In genomic region chr1:91799323-91799722, GRCm38 (mm10) we compare ENCODE assay signal across 17 mouse cellular contexts. TPM values are rescaled to one million over a fixed set of nuclear protein-coding genes. Genes with fewer than 3 reads are reported as not detected.
DNase-seq lines count a peak whose midpoint lies in the region; ATAC-seq and TF ChIP-seq lines count a peak whose summit lies in the region.
"Had no signal": no experiment of that assay in that cellular context is flagged by ENCODE, and none has a peak within 500 bp of the region (broad histone marks: within the 10 kb centered on the region; RNA-seq: fewer than 3 reads in every experiment).

No protein-coding gene starts in this region.

- DNase-seq in lung, embryonic 14.5 days = peak; percentile 31
- no peak for DNase-seq in lung, postnatal 4 days
- DNase-seq in embryo, embryonic 9.5 days (ENCODE audit: extremely low spot score) = peak; percentile 71
- DNase-seq in embryonic facial prominence, embryonic 14.5 days (ENCODE audit: low spot score) = no peak
- DNase-seq in Muller cell, postnatal 12 days (ENCODE audit: inconsistent ontology term) = no peak
- DNase-seq in ovary, postnatal 10 days (ENCODE audit: low spot score) = no peak
- DNase-seq: adrenal gland, postnatal 14 days; cerebellum, adult 9-11 months; heart, adult 2 months; kidney, postnatal 14 days; midbrain, embryonic 14.5 days had no signal

- ATAC-seq in lung, embryonic 14.5 days (ENCODE audit: insufficient read depth) = no peak
- no peak for ATAC-seq in embryonic facial prominence, embryonic 14.5 days (ENCODE audit: low read depth)
- ATAC-seq: CD4-positive, CD25-positive, alpha-beta regulatory T cell, adult 4 months; forebrain, embryonic 15.5 days had no signal

- no peak overlapping the region for H3K9ac ChIP-seq in lung, embryonic 14.5 days
- no peak overlapping the region for H3K9ac ChIP-seq in embryonic facial prominence, embryonic 14.5 days (ENCODE audit: low read depth, low read length)
- H3K9ac ChIP-seq: forebrain, embryonic 15.5 days; hindbrain, embryonic 15.5 days; liver, embryonic 15.5 days had no signal

- no peak for TF ChIP-seq CTCF in lung, embryonic 14.5 days (IDR thresholded peaks at IDR 0.05; ENCODE audit: low read depth)

- peak overlapping the region; percentile 76 for H3K4me2 ChIP-seq in lung, embryonic 14.5 days
- peak overlapping the region; percentile 88 for H3K4me2 ChIP-seq in embryonic facial prominence, embryonic 14.5 days (ENCODE audit: low read depth, low read length)
- peak overlapping the region; percentile 30 for H3K4me2 ChIP-seq in myocyte (ENCODE audit: low read depth)
- H3K4me2 ChIP-seq: forebrain, embryonic 15.5 days; hindbrain, embryonic 15.5 days; liver, embryonic 15.5 days had no signal

- H3K36me3 ChIP-seq in lung, embryonic 14.5 days (ENCODE audit: insufficient read depth) = no peaks in the 10 kb centered on the region
- H3K36me3 ChIP-seq in embryonic facial prominence, embryonic 14.5 days (ENCODE audit: control insufficient read depth, insufficient read depth, low read length) = no peaks in the 10 kb centered on the region
- H3K36me3 ChIP-seq in myocyte (ENCODE audit: control insufficient read depth, insufficient read depth) = no peaks in the 10 kb centered on the region
- H3K36me3 ChIP-seq: forebrain, embryonic 15.5 days; hindbrain, embryonic 15.5 days; liver, embryonic 15.5 days had no signal

- peaks cover 44% of the 10 kb centered on the region for H3K27me3 ChIP-seq in lung, embryonic 14.5 days (ENCODE audit: insufficient read depth, low read length)
- peaks cover 33% of the 10 kb centered on the region for H3K27me3 ChIP-seq in embryonic facial prominence, embryonic 14.5 days (replicated peaks; ENCODE audit: control insufficient read depth, insufficient read depth, low read length)
- H3K27me3 ChIP-seq in myocyte (ENCODE audit: control insufficient read depth, insufficient read depth, insufficient read length) = no peaks in the 10 kb centered on the region

- peaks cover 25% of the 10 kb centered on the region for H3K79me2 ChIP-seq in myocyte (ENCODE audit: control insufficient read depth, insufficient read depth)

- no peaks in the 10 kb centered on the region for H3K9me3 ChIP-seq in lung, embryonic 14.5 days (ENCODE audit: low read depth, low read length)
- no peaks in the 10 kb centered on the region for H3K9me3 ChIP-seq in embryonic facial prominence, embryonic 14.5 days (ENCODE audit: control insufficient read depth, low read length)
- H3K9me3 ChIP-seq: forebrain, embryonic 15.5 days; hindbrain, embryonic 15.5 days; liver, embryonic 15.5 days had no signal

- TF ChIP-seq POLR2A in myocyte (IDR thresholded peaks at IDR 0.05; ENCODE audit: insufficient read length, low read depth) = no peak

- H3K4me1 ChIP-seq in lung, embryonic 14.5 days (ENCODE audit: insufficient read depth) = no peaks in the 10 kb centered on the region
- peaks cover 8% of the 10 kb centered on the region for H3K4me1 ChIP-seq in embryonic facial prominence, embryonic 14.5 days (ENCODE audit: control insufficient read depth, insufficient read depth, low read length)
- H3K4me1 ChIP-seq: liver, embryonic 15.5 days had no signal

- no peak overlapping the region for H3ac ChIP-seq in myocyte (ENCODE audit: control insufficient read depth, insufficient read length)

- 48% methylated on average over 3 of the region's 3 CpGs for WGBS in lung, embryonic 14.5 days
- WGBS in embryonic facial prominence, embryonic 14.5 days = 44% methylated on average over 3 of the region's 3 CpGs

- no peak overlapping the region for H3K4me3 ChIP-seq in lung, embryonic 14.5 days (ENCODE audit: low read depth, low read length)
- H3K4me3 ChIP-seq in embryonic facial prominence, embryonic 14.5 days (ENCODE audit: low read depth, low read length) = no peak overlapping the region
- H3K4me3 ChIP-seq in myocyte = no peak overlapping the region
- H3K4me3 ChIP-seq: forebrain, embryonic 15.5 days; heart, adult 2 months; hindbrain, embryonic 15.5 days; liver, embryonic 15.5 days had no signal

- no peak overlapping the region for H3K27ac ChIP-seq in lung, embryonic 14.5 days (ENCODE audit: low read depth)
- H3K27ac ChIP-seq in embryonic facial prominence, embryonic 14.5 days (replicated peaks; ENCODE audit: low read depth, low read length) = no peak overlapping the region
- H3K27ac ChIP-seq: forebrain, embryonic 15.5 days; heart, adult 2 months; hindbrain, embryonic 15.5 days; liver, embryonic 15.5 days; macrophage had no signal

TF ChIP-seq in myocyte, 11 proteins besides CTCF, POLR2A, EP300 and RAD21:
- TF ChIP-seq E2F4 (IDR thresholded peaks at IDR 0.05; ENCODE audit: insufficient read depth) (no peak), MYOD1 (IDR thresholded peaks at IDR 0.05; ENCODE audit: control insufficient read depth in 1 of 3, insufficient read length in 2 of 3, low read depth in 2 of 3) (no peak), MAX (IDR thresholded peaks at IDR 0.05; ENCODE audit: low read depth) (no peak), CEBPB (IDR thresholded peaks at IDR 0.05; ENCODE audit: insufficient read depth, poor library complexity, severe bottlenecking) (no peak), USF1 (IDR thresholded peaks at IDR 0.05; ENCODE audit: low read depth) (no peak), REST (IDR thresholded peaks at IDR 0.05; ENCODE audit: insufficient read depth, insufficient read length) (no peak), SRF (IDR thresholded peaks at IDR 0.05; ENCODE audit: control insufficient read depth, insufficient read length, low read depth) (no peak), MYOG (IDR thresholded peaks at IDR 0.05; ENCODE audit: control insufficient read depth in 1 of 3, insufficient read depth in 1 of 3, insufficient read length in 2 of 3, low read depth in 2 of 3) (no peak)

RNA-seq across cellular contexts. Expression of gene Twist2, which starts 1.9 kb away (rescaled TPM):
- polyA plus RNA-seq in lung, embryonic 14.5 days (2014; fragmentation: Nextera tagmentation; extraction: Ambion mirVana) = 12.8 and 12.9 TPM in 2 replicates
- polyA plus RNA-seq in embryonic facial prominence, embryonic 14.5 days (2014; fragmentation: Nextera tagmentation; extraction: Ambion mirVana) = 46.4 and 50.9 TPM in 2 replicates
- polyA plus RNA-seq in myocyte (2012; fragmentation: generic; extraction: Trizol) = 16.6 TPM
- polyA plus RNA-seq: CD4-positive, CD25-positive, alpha-beta regulatory T cell, adult 4 months; macrophage had no signal

Comparison
In these comparisons a context has a peak if more than half of its experiments do, and no peak if none do; other contexts are left out.
1. DNase-seq: peak in lung, embryonic 14.5 days (single experiment) and embryo, embryonic 9.5 days (single experiment); none in lung, postnatal 4 days (0 of 2), embryonic facial prominence, embryonic 14.5 days (single experiment), Muller cell, postnatal 12 days (single experiment) and ovary, postnatal 10 days (single experiment).
2. H3K4me2 ChIP-seq: peak in every context shown above with its lines; median percentile 88 in embryonic facial prominence, embryonic 14.5 days; 76 in lung, embryonic 14.5 days; 30 in myocyte.